Mouse (Mus musculus) brain, embryonic 14.5 days (tissue): ENCODE results near the gene Rara.

Experiments
- CTCF ChIP-seq: fragments of 200-500 bp; IDR thresholded peaks from 2 replicates; pipeline ENCODE4 v1.5.1; 2012; ENCODE audit warnings: inconsistent platforms, mild to moderate bottlenecking, moderate library complexity, borderline replicate concordance; ENCODE audit not compliant: insufficient read depth, insufficient read length; ENCODE audit errors: extremely low read depth
- POLR2A ChIP-seq: fragments of 200-500 bp; IDR thresholded peaks from 2 replicates; pipeline ENCODE4 v1.6.1; 2012; ENCODE audit warnings: mild to moderate bottlenecking, inconsistent platforms, borderline replicate concordance; ENCODE audit not compliant: poor library complexity, insufficient read depth, insufficient read length, severe bottlenecking; ENCODE audit errors: extremely low read depth

GRCm38 (mm10) chr11:98937914-98938694 lies 10.5 kb downstream of the Rara start:
- no peak for TF ChIP-seq CTCF
- no peak for TF ChIP-seq POLR2A
